Mouse (Mus musculus): ENCODE data around the gene Mr1. TPM values are rescaled to one million over a fixed set of nuclear protein-coding genes. Genes with fewer than 3 reads are reported as not detected.

Mr1 gene
- total and polyA plus RNA-seq, 3 experiments = 4.3 to 7.6 (median 7.1) TPM

DNA sequence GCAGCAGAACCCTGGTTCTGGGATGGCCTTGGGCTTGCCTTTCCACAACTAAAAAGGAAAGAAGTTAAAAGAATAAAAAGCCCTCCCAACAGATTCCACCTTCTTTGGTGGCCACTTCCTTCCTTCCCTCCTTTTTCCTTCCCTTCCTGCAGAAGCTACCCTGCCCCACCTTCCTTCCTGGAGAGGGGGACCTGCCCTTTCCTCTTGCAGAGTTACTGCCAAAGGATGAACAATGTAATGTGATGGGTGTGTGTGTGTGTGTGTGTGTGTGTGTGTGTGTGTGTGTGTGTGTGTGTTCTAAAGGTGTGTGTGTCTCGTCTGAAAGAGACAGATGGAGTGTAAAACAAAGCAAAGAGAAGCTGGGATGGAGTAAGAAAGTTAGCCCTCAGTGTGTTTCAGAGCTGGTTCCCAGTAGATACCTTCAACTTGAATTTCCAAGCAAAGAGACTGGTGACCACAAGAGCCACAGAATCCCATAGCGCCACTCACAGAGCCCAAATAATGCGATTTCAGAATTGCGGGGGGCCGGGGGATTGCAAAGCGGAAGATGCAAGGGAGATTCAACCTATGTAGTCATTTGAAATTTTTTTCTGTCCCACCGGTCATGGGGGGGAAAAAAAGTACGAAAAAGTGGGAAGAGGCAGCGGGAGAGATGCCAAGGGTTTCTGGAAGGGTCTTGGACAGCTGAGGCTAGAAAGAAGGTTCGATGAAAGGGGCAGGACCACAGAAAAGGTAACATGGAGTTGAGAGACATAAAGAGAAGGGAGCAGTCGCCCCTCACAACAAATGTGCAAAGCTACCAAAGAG lies 64.3 kb downstream of the Mr1 start:
- H3K9ac ChIP-seq (ENCODE audit: insufficient read depth, low read depth) = no peak overlapping the region
- dilution Hi-C loops (cut with MboI; ENCODE audit: extremely low pct_ligation_motif_present, extremely low pct_unique_long_range_greater_than_20kb, low sequenced_read_pairs) (no loop called here), in situ Hi-C loops (cut with MboI; ENCODE audit: low pct_ligation_motif_present, low pct_unique_long_range_greater_than_20kb, low sequenced_read_pairs) (no loop called here)
- no peaks in the 10 kb centered on the region for H3K27me3 ChIP-seq (replicated peaks)
- H3K36me3 ChIP-seq (replicated peaks in 1 of 2; ENCODE audit: control insufficient read depth in 1 of 2, insufficient read depth in 1 of 2, low read length in 1 of 2) = no peaks in the 10 kb centered on the region
- no peak for TF ChIP-seq POLR2A (IDR thresholded peaks at IDR 0.05; ENCODE audit: low read depth, low read length)
- no peak for TF ChIP-seq ZMIZ1 (IDR thresholded peaks at IDR 0.05; ENCODE audit: low read depth, low read length)
- TF ChIP-seq MAFK (IDR thresholded peaks at IDR 0.05; ENCODE audit: insufficient replicate concordance, low read length) = no peak
- TF ChIP-seq IRF4 (IDR thresholded peaks at IDR 0.05; ENCODE audit: low read depth, low read length) = no peak
- TF ChIP-seq JUND (conservative IDR thresholded peaks at IDR 0.05; ENCODE audit: low read depth, low read length) = no peak
- TF ChIP-seq NRF1 (IDR thresholded peaks at IDR 0.05; ENCODE audit: low read depth, low read length) = no peak
- TF ChIP-seq MAX (IDR thresholded peaks at IDR 0.05; ENCODE audit: low read length) = no peak
- no peak for TF ChIP-seq CHD2 (IDR thresholded peaks at IDR 0.05; ENCODE audit: low read length)
- DNase-seq (ENCODE audit: extremely low read depth) = no peak
- H3K79me2 ChIP-seq (replicated peaks; ENCODE audit: control insufficient read depth, extremely low read depth, insufficient read depth, poor library complexity, severe bottlenecking) = no peaks in the 10 kb centered on the region
- peaks cover 8 to 49% of the 10 kb centered on the region in 2 experiments; a peak in 2 of 4 replicates for H3K4me1 ChIP-seq (ENCODE audit: control insufficient read depth in 1 of 2, insufficient read depth in 2 of 2)
- H3K9me3 ChIP-seq (replicated peaks; ENCODE audit: low read length) = no peaks in the 10 kb centered on the region
- no peak overlapping the region for H3K4me3 ChIP-seq (replicated peaks in 1 of 3; ENCODE audit: low read depth in 2 of 3, low read length in 2 of 3, poor library complexity in 1 of 3)
- H3K27ac ChIP-seq (ENCODE audit: insufficient read depth, low read depth) = no peak overlapping the region
- H3K4me2 ChIP-seq (ENCODE audit: insufficient read depth, low read depth, poor library complexity, severe bottlenecking) = peak overlapping the region; percentile 57

DNA sequence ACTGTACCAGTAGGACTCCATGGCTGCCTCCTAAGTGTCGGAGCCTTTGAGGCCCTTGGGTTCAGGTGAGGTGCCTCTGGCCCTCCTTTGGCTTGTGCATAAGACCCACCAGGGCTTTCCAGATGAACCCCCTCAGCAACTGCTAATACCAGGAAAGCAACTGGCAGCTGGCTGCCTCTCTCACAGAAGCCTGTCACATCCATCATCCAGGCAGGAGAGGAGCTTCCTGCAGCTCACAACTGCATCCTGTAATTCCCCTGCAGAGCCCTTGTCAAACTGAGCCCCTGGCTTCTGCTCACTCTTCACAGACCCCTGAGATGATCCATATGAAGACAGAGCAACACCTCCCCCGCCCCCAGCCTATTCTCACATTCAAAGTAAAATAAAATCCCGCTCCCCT lies 68.9 kb downstream of the Mr1 start:
- no peaks in the 10 kb centered on the region for H3K79me2 ChIP-seq (replicated peaks; ENCODE audit: control insufficient read depth, extremely low read depth, insufficient read depth, poor library complexity, severe bottlenecking)
- H3K36me3 ChIP-seq (replicated peaks in 1 of 2; ENCODE audit: control insufficient read depth in 1 of 2, insufficient read depth in 1 of 2, low read length in 1 of 2) = no peaks in the 10 kb centered on the region
- H3K27me3 ChIP-seq (replicated peaks) = no peaks in the 10 kb centered on the region
- no peak for DNase-seq (ENCODE audit: extremely low read depth)
- peaks cover 22 to 50% of the 10 kb centered on the region in 2 experiments for H3K4me1 ChIP-seq (ENCODE audit: control insufficient read depth in 1 of 2, insufficient read depth in 2 of 2)
- dilution Hi-C loops (cut with MboI; ENCODE audit: extremely low pct_ligation_motif_present, extremely low pct_unique_long_range_greater_than_20kb, low sequenced_read_pairs) = no loop called here
- no peak overlapping the region for H3K4me3 ChIP-seq (replicated peaks in 1 of 3; ENCODE audit: low read depth in 2 of 3, low read length in 2 of 3, poor library complexity in 1 of 3)
- TF ChIP-seq USF2 (conservative IDR thresholded peaks at IDR 0.05; ENCODE audit: low read depth, low read length) (no peak), ZC3H11A (IDR thresholded peaks at IDR 0.05; ENCODE audit: low read depth, low read length) (no peak), RCOR1 (conservative IDR thresholded peaks at IDR 0.05; ENCODE audit: low read depth, low read length) (no peak), ZMIZ1 (IDR thresholded peaks at IDR 0.05; ENCODE audit: low read depth, low read length) (no peak), RAD21 (IDR thresholded peaks at IDR 0.05; ENCODE audit: low read depth, low read length) (no peak), POLR2AphosphoS2 (IDR thresholded peaks at IDR 0.05; ENCODE audit: low read depth, low read length) (no peak), MAZ (IDR thresholded peaks at IDR 0.05; ENCODE audit: low read depth, low read length) (no peak), GABPA (IDR thresholded peaks at IDR 0.05; ENCODE audit: insufficient replicate concordance, low read depth, low read length) (no peak), NELFE (IDR thresholded peaks at IDR 0.05; ENCODE audit: low read depth, low read length) (no peak), MYC (IDR thresholded peaks at IDR 0.05; ENCODE audit: low read depth, low read length) (no peak), E2F4 (IDR thresholded peaks at IDR 0.05; ENCODE audit: insufficient replicate concordance, low read depth, low read length) (no peak), SIN3A (IDR thresholded peaks at IDR 0.05; ENCODE audit: low read length) (no peak), CHD1 (IDR thresholded peaks at IDR 0.05; ENCODE audit: low read depth, low read length) (no peak), MEF2A (IDR thresholded peaks at IDR 0.05; ENCODE audit: borderline replicate concordance, low read depth, low read length) (no peak), MAFK (IDR thresholded peaks at IDR 0.05; ENCODE audit: insufficient replicate concordance, low read length) (no peak), IRF4 (IDR thresholded peaks at IDR 0.05; ENCODE audit: low read depth, low read length) (no peak), MXI1 (IDR thresholded peaks at IDR 0.05; ENCODE audit: low read depth, low read length) (no peak), EP300 (IDR thresholded peaks at IDR 0.05; ENCODE audit: low read length) (no peak), CHD2 (IDR thresholded peaks at IDR 0.05; ENCODE audit: low read length) (no peak), ELF1 (IDR thresholded peaks at IDR 0.05; ENCODE audit: low read depth, low read length) (no peak)
- H3K4me2 ChIP-seq (ENCODE audit: insufficient read depth, low read depth, poor library complexity, severe bottlenecking) = no peak overlapping the region
- H3K27ac ChIP-seq (ENCODE audit: insufficient read depth, low read depth) = no peak overlapping the region
- H3K9ac ChIP-seq (ENCODE audit: insufficient read depth, low read depth) = no peak overlapping the region
- in situ Hi-C loops (cut with MboI; ENCODE audit: low pct_ligation_motif_present, low pct_unique_long_range_greater_than_20kb, low sequenced_read_pairs) = no loop called here
- no peaks in the 10 kb centered on the region for H3K9me3 ChIP-seq (replicated peaks; ENCODE audit: low read length)
